ENCODE assay signal across 15 mouse cellular contexts in genomic region chr17:65340016-65340415, GRCm38 (mm10).
"Had no signal": no experiment of that assay in that cellular context is flagged by ENCODE, and none has a peak within 500 bp of the region (broad histone marks: within the 10 kb centered on the region; RNA-seq: fewer than 3 reads in every experiment).

No protein-coding gene starts in this region.

- H3K36me3 ChIP-seq: kidney, embryonic 15.5 days; limb, embryonic 13.5 days; liver, embryonic 12.5 days; midbrain, embryonic 10.5 days; neural tube, embryonic 15.5 days had no signal

- H3K27me3 ChIP-seq: kidney, embryonic 15.5 days; limb, embryonic 13.5 days; liver, embryonic 12.5 days; neural tube, embryonic 15.5 days had no signal

- H3K4me3 ChIP-seq: kidney, embryonic 15.5 days; limb, embryonic 13.5 days; liver, embryonic 12.5 days; midbrain, embryonic 10.5 days; myocyte; neural tube, embryonic 15.5 days had no signal

- H3K27ac ChIP-seq: kidney, embryonic 15.5 days; limb, embryonic 13.5 days; liver, embryonic 12.5 days; midbrain, embryonic 10.5 days; neural tube, embryonic 15.5 days; stomach, postnatal 0 days had no signal

- H3K9ac ChIP-seq: kidney, embryonic 15.5 days; limb, embryonic 13.5 days; liver, embryonic 12.5 days; neural tube, embryonic 15.5 days had no signal

- ATAC-seq: liver, embryonic 12.5 days had no signal

- DNase-seq: kidney, adult 18-20 months; kidney, postnatal 14 days; left cerebral cortex, postnatal 4 days; lung, postnatal 4 days; midbrain, embryonic 14.5 days; right cerebral cortex, adult 18-20 months; right cerebral cortex, postnatal 25 days; thymus, postnatal 4 days had no signal

- H3K4me2 ChIP-seq: kidney, embryonic 15.5 days; limb, embryonic 13.5 days; liver, embryonic 12.5 days; neural tube, embryonic 15.5 days had no signal

- H3K9me3 ChIP-seq: kidney, embryonic 15.5 days; neural tube, embryonic 15.5 days had no signal

- H3K4me1 ChIP-seq: kidney, embryonic 15.5 days; limb, embryonic 13.5 days; liver, embryonic 12.5 days; midbrain, embryonic 10.5 days; neural tube, embryonic 15.5 days had no signal
